Mouse (Mus musculus) testis, adult 2 months (tissue): ENCODE measurements at regions not wholly inside any gene's neighbourhood (a gene's known extent, or its start where the extent isn't known, plus 50 kb on each side); places are given as distances from the start of the nearest gene placed in this dataset.

ENCODE experiments used
- CTCF ChIP-seq: fragments of 200-500 bp; IDR thresholded peaks from 2 replicates; pipeline ENCODE4 v1.5.1; 2012; ENCODE audit warnings: low read depth, mild to moderate bottlenecking, inconsistent platforms, low read length, moderate library complexity; ENCODE audit not compliant: control insufficient read depth, insufficient read depth, insufficient replicate concordance
- POLR2A ChIP-seq: fragments of 200-500 bp; IDR thresholded peaks from 2 replicates; pipeline ENCODE4 v1.6.1; 2012; ENCODE audit warnings: low read depth, mild to moderate bottlenecking, inconsistent platforms, low read length, moderate library complexity; ENCODE audit not compliant: control insufficient read depth

GRCm38 (mm10) chrX:142537259-142537963 lies 143.8 kb upstream of the Tmem164 start:
- TF ChIP-seq CTCF, result no peak
- no peak for TF ChIP-seq POLR2A
